Mouse (Mus musculus) intestine, embryonic 14.5 days (tissue): Measurements from ENCODE around the gene Pgm3. TPM values are rescaled to one million over a fixed set of nuclear protein-coding genes. Genes with fewer than 3 reads are reported as not detected.

ENCODE experiments used
- ATAC-seq: fragments of 200-750 bp; cut with Nextera tagmentation; replicated peaks from 2 replicates; pipeline ENCODE4 v1.8.0; 2017; ENCODE audit warnings: low read depth, moderate number of reproducible peaks, moderate TSS enrichment, moderate library complexity; ENCODE audit not compliant: low FRiP score, low TSS enrichment
- DNase-seq: peaks from one replicate; pipeline ENCODE4 v3.0.0-alpha.2; 2018; ENCODE audit warnings: low spot score
- H3K27ac ChIP-seq: fragments of 300-500 bp; sonication (generic); 2 replicates; pipeline ENCODE4 v1.5.1; 2014; ENCODE audit warnings: low read depth, mild to moderate bottlenecking, control low read depth
- H3K27me3 ChIP-seq: fragments of 300-500 bp; sonication (generic); replicated peaks from 2 replicates; pipeline ENCODE4 v1.6.1; 2014; ENCODE audit warnings: low read length, control low read depth; ENCODE audit not compliant: control insufficient read depth, insufficient read depth
- H3K36me3 ChIP-seq: fragments of 300-500 bp; sonication (generic); 2 replicates; pipeline ENCODE4 v1.6.1; 2014; ENCODE audit warnings: low read length, control low read depth; ENCODE audit not compliant: control insufficient read depth, insufficient read depth
- H3K4me1 ChIP-seq: fragments of 300-500 bp; sonication (generic); replicated peaks from 2 replicates; pipeline ENCODE4 v1.6.1; 2014; ENCODE audit warnings: low read length, control low read depth, mixed read lengths; ENCODE audit not compliant: control insufficient read depth, insufficient read depth
- H3K4me2 ChIP-seq: fragments of 300-500 bp; sonication (generic); 2 replicates; pipeline ENCODE4 v1.6.1; 2014; ENCODE audit warnings: low read length
- H3K4me3 ChIP-seq: fragments of 300-500 bp; sonication (generic); 2 replicates; pipeline ENCODE4 v1.5.1; 2014; ENCODE audit warnings: low read depth, low read length, control low read depth, mixed read lengths
- H3K9ac ChIP-seq: fragments of 300-500 bp; sonication (generic); 2 replicates; pipeline ENCODE4 v1.6.1; 2014; ENCODE audit warnings: mild to moderate bottlenecking, low read length
- H3K9me3 ChIP-seq: fragments of 300-500 bp; sonication (generic); 2 replicates; pipeline ENCODE4 v1.6.1; 2016; ENCODE audit warnings: low read length, control low read depth; ENCODE audit not compliant: control insufficient read depth
- WGBS: fragments of 180-500 bp; shearing (Covaris S2); extraction: QIAGEN DNeasy Blood & Tissue Kit; methylation state at CpG from one replicate; pipeline ENCODE4 v1.1.7; 2014; 5-methylcytosine and 5-hydroxymethylcytosine counted together
- polyA plus RNA-seq: library from polyadenylated mRNA; unstranded; fragments of >200 nt; fragmentation: Nextera tagmentation; extraction: Ambion mirVana; gene quantifications from 2 replicates; pipeline ENCODE4 v1.2.1, GENCODE M21; 2014

The Pgm3 gene
- polyA plus RNA-seq, 1 experiment from 2014 or later = 34.0 TPM

DNA sequence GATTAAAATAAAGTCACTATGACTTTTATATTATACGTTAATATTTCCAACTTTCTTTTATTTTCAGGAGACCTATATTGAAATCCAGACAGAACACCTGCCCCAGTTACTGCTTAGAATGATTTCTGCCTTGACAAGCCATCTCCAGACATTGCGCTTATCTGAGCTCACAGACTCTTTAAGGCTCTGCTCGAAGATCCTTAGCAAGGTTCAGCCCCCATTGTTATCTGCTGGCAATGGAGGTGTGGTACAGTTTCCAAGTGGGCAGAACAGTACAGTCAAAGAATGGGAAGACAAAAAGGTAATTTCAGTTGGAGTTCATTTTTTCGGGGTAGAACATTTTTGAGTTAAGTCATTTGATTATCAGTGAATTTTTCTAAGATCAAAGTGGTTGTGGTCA lies 64.2 kb downstream of the Pgm3 start:
- WGBS = 91% methylated on average over 4 of the region's 4 CpGs
- no peak overlapping the region for H3K4me2 ChIP-seq
- no peak overlapping the region for H3K4me3 ChIP-seq
- peaks cover 39% of the 10 kb centered on the region for H3K36me3 ChIP-seq
- H3K4me1 ChIP-seq = no peaks in the 10 kb centered on the region
- DNase-seq (no peak), ATAC-seq (no peak)
- H3K27ac ChIP-seq = no peak overlapping the region
- H3K27me3 ChIP-seq = no peaks in the 10 kb centered on the region
- no peaks in the 10 kb centered on the region for H3K9me3 ChIP-seq
- H3K9ac ChIP-seq = no peak overlapping the region

Other genes starting within 250 kb of the Pgm3 start
- 5.6 and 7.1 TPM in 2 replicates for gene Ube2cbp, start 106.9 kb downstream of the Pgm3 start, polyA plus RNA-seq
- gene Dop1a, start 104.7 kb downstream of the Pgm3 start, polyA plus RNA-seq = 17.9 and 18.5 TPM in 2 replicates
- gene Rwdd2a, start 149 bp upstream of the Pgm3 start, polyA plus RNA-seq = 2.4 and 4.2 TPM in 2 replicates
- 11.2 and 11.6 TPM in 2 replicates for gene Me1, start 124.1 kb upstream of the Pgm3 start, polyA plus RNA-seq
- gene Prss35, start 171.8 kb upstream of the Pgm3 start, polyA plus RNA-seq = 9.6 and 9.7 TPM in 2 replicates